Mouse (Mus musculus): ENCODE measurements around the gene Gm266. TPM values are rescaled to one million over a fixed set of nuclear protein-coding genes. Genes with fewer than 3 reads are reported as not detected.
A peak's percentile ranks its signal among the peaks of the same experiment; 100 is the strongest.

Gene Gm266
- polyA plus RNA-seq, 1 experiment = 0.12 TPM

GRCm38 (mm10) chr12:111507001-111507400 is 21.4 kb upstream of the Gm266 start:
- TF ChIP-seq POLR2A (IDR thresholded peaks at IDR 0.05; ENCODE audit: borderline replicate concordance, extremely low read depth, low read depth, low read length) (no peak), CTCF (IDR thresholded peaks at IDR 0.05; ENCODE audit: insufficient read depth, low read length) (no peak)
- no peak for DNase-seq
- no peak overlapping the region for H3K4me3 ChIP-seq (replicated peaks; ENCODE audit: extremely low read depth, low read depth, low read length)
- 57% methylated on average over 5 of the region's 5 CpGs for WGBS
- no peaks in the 10 kb centered on the region; the same call in 1 of the 2 replicates for H3K4me1 ChIP-seq (ENCODE audit: control insufficient read depth, insufficient read depth, low read length)

GRCm38 (mm10) chr12:111504904-111505303 is 19.3 kb upstream of the Gm266 start:
- no peaks in the 10 kb centered on the region; the same call in 1 of the 2 replicates for H3K4me1 ChIP-seq (ENCODE audit: control insufficient read depth, insufficient read depth, low read length)
- TF ChIP-seq POLR2A (IDR thresholded peaks at IDR 0.05; ENCODE audit: borderline replicate concordance, extremely low read depth, low read depth, low read length) (no peak), CTCF (IDR thresholded peaks at IDR 0.05; ENCODE audit: insufficient read depth, low read length) (peak; percentile 97)
- DNase-seq = peak; percentile 87
- WGBS = 4% methylated on average over 12 of the region's 12 CpGs
- no peak overlapping the region for H3K4me3 ChIP-seq (replicated peaks; ENCODE audit: extremely low read depth, low read depth, low read length)

- no peak for DNase-seq
- Histone ChIP-seq H3K4me3 (replicated peaks; ENCODE audit: extremely low read depth, low read depth, low read length) (no peak overlapping the region), H3K4me1 (ENCODE audit: control insufficient read depth, insufficient read depth, low read length) (no peaks in the 10 kb centered on the region; the same call in 1 of the 2 replicates)
- WGBS = 38% methylated on average over 5 of the region's 5 CpGs
- no peak for TF ChIP-seq POLR2A (IDR thresholded peaks at IDR 0.05; ENCODE audit: borderline replicate concordance, extremely low read depth, low read depth, low read length)
- TF ChIP-seq CTCF (IDR thresholded peaks at IDR 0.05; ENCODE audit: insufficient read depth, low read length) = no peak
These were observed 17.9 kb upstream of the Gm266 start for GRCm38 (mm10) chr12:111503571-111503970.

GRCm38 (mm10) chr12:111503063-111503567 is 17.5 kb upstream of the Gm266 start:
- DNase-seq = no peak

GRCm38 (mm10) chr12:111500725-111501124 is 15.1 kb upstream of the Gm266 start:
- 45% methylated on average over 5 of the region's 5 CpGs for WGBS
- no peak for DNase-seq
- Histone ChIP-seq H3K4me3 (replicated peaks; ENCODE audit: extremely low read depth, low read depth, low read length) (no peak overlapping the region), H3K4me1 (ENCODE audit: control insufficient read depth, insufficient read depth, low read length) (no peaks in the 10 kb centered on the region; the same call in 1 of the 2 replicates)
- TF ChIP-seq POLR2A (IDR thresholded peaks at IDR 0.05; ENCODE audit: borderline replicate concordance, extremely low read depth, low read depth, low read length) (no peak), CTCF (IDR thresholded peaks at IDR 0.05; ENCODE audit: insufficient read depth, low read length) (no peak)

More at GRCm38 (mm10) chr12:111503063-111503567, 17.5 kb upstream of the Gm266 start:
- 47% methylated on average over 12 of the region's 12 CpGs for WGBS
- TF ChIP-seq POLR2A (IDR thresholded peaks at IDR 0.05; ENCODE audit: borderline replicate concordance, extremely low read depth, low read depth, low read length) (no peak), CTCF (IDR thresholded peaks at IDR 0.05; ENCODE audit: insufficient read depth, low read length) (no peak)
- Histone ChIP-seq H3K4me1 (ENCODE audit: control insufficient read depth, insufficient read depth, low read length) (no peaks in the 10 kb centered on the region; the same call in 1 of the 2 replicates), H3K4me3 (replicated peaks; ENCODE audit: extremely low read depth, low read depth, low read length) (no peak overlapping the region)

- DNase-seq = no peak
- WGBS = 75% methylated on average over 5 of the region's 5 CpGs
- no peak for TF ChIP-seq CTCF (IDR thresholded peaks at IDR 0.05; ENCODE audit: insufficient read depth, low read length)
- TF ChIP-seq POLR2A (IDR thresholded peaks at IDR 0.05; ENCODE audit: borderline replicate concordance, extremely low read depth, low read depth, low read length) = no peak
- Histone ChIP-seq H3K4me1 (ENCODE audit: control insufficient read depth, insufficient read depth, low read length) (no peaks in the 10 kb centered on the region; the same call in 1 of the 2 replicates), H3K4me3 (replicated peaks; ENCODE audit: extremely low read depth, low read depth, low read length) (no peak overlapping the region)
These were observed 14.0 kb upstream of the Gm266 start for GRCm38 (mm10) chr12:111499617-111500016.

- TF ChIP-seq CTCF (IDR thresholded peaks at IDR 0.05; ENCODE audit: insufficient read depth, low read length) = peak; percentile 17; the same call in 1 of the 2 replicates
- no peak for TF ChIP-seq POLR2A (IDR thresholded peaks at IDR 0.05; ENCODE audit: borderline replicate concordance, extremely low read depth, low read depth, low read length)
- H3K4me1 ChIP-seq (ENCODE audit: control insufficient read depth, insufficient read depth, low read length) = no peaks in the 10 kb centered on the region
- 44% methylated on average over 2 of the region's 2 CpGs for WGBS
- H3K4me3 ChIP-seq (replicated peaks; ENCODE audit: extremely low read depth, low read depth, low read length) = no peak overlapping the region
- no peak for DNase-seq
These were observed 11.5 kb upstream of the Gm266 start for GRCm38 (mm10) chr12:111497076-111497475.

GRCm38 (mm10) chr12:111494931-111495330 is 9.3 kb upstream of the Gm266 start:
- no peak for TF ChIP-seq CTCF (IDR thresholded peaks at IDR 0.05; ENCODE audit: insufficient read depth, low read length)
- no peak for TF ChIP-seq POLR2A (IDR thresholded peaks at IDR 0.05; ENCODE audit: borderline replicate concordance, extremely low read depth, low read depth, low read length)
- no peak overlapping the region for H3K4me3 ChIP-seq (replicated peaks; ENCODE audit: extremely low read depth, low read depth, low read length)
- no peaks in the 10 kb centered on the region for H3K4me1 ChIP-seq (ENCODE audit: control insufficient read depth, insufficient read depth, low read length)
- WGBS = 63% methylated on average over 4 of the region's 4 CpGs
- no peak for DNase-seq

GRCm38 (mm10) chr12:111489261-111489865 is 3.7 kb upstream of the Gm266 start:
- DNase-seq = no peak
- TF ChIP-seq POLR2A (IDR thresholded peaks at IDR 0.05; ENCODE audit: borderline replicate concordance, extremely low read depth, low read depth, low read length) = no peak
- no peak for TF ChIP-seq CTCF (IDR thresholded peaks at IDR 0.05; ENCODE audit: insufficient read depth, low read length)
- H3K4me1 ChIP-seq (ENCODE audit: control insufficient read depth, insufficient read depth, low read length) = peaks cover 7% of the 10 kb centered on the region; the same call in 1 of the 2 replicates
- H3K4me3 ChIP-seq (replicated peaks; ENCODE audit: extremely low read depth, low read depth, low read length) = no peak overlapping the region
- 70% methylated on average over 11 of the region's 11 CpGs for WGBS

- TF ChIP-seq POLR2A (IDR thresholded peaks at IDR 0.05; ENCODE audit: borderline replicate concordance, extremely low read depth, low read depth, low read length) = no peak
- TF ChIP-seq CTCF (IDR thresholded peaks at IDR 0.05; ENCODE audit: insufficient read depth, low read length) = no peak
- 21% methylated on average over 12 of the region's 12 CpGs for WGBS
- H3K4me3 ChIP-seq (replicated peaks; ENCODE audit: extremely low read depth, low read depth, low read length) = no peak overlapping the region
These were observed 832 bp upstream of the Gm266 start for GRCm38 (mm10) chr12:111486455-111486854.

More at GRCm38 (mm10) chr12:111486455-111486854, 832 bp upstream of the Gm266 start:
- no peak for DNase-seq
- peaks cover 7% of the 10 kb centered on the region; the same call in 1 of the 2 replicates for H3K4me1 ChIP-seq (ENCODE audit: control insufficient read depth, insufficient read depth, low read length)
